Mouse (Mus musculus): ENCODE measurements around the gene Slc25a35. TPM values are rescaled to one million over a fixed set of nuclear protein-coding genes. Genes with fewer than 3 reads are reported as not detected.

Gene Slc25a35
- total and polyA plus RNA-seq, 3 experiments: 0.83 to 1.6 TPM; not detected in 1

DNA sequence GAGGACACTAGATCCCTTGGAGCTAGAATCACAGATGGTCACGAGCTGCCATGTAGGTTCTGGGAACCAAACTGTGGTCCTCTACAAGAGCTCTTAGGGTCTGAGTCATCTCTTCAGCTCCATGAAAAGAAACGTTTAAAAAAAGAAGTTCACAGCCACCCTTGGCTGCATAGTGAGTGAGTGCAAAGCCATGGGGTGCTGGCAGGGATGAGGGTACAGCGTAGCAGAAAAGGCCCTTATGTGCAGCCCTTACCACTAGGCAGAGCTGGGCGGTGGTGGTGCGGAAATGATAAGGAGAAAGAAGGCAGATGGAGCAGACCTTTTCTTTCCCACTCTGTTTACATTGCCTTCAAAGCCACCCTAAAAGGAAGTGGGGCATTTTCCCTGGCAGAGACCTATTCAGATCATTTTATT, 11.4 kb downstream of the Slc25a35 start:
- DNase-seq (ENCODE audit: extremely low read depth): no peak
- Histone ChIP-seq H3K27ac (ENCODE audit: insufficient read depth, low read depth) (no peak overlapping the region), H3K9me3 (replicated peaks; ENCODE audit: low read length) (no peaks in the 10 kb centered on the region), H3K4me2 (ENCODE audit: insufficient read depth, low read depth, poor library complexity, severe bottlenecking) (no peak overlapping the region), H3K27me3 (replicated peaks) (peaks cover 7% of the 10 kb centered on the region), H3K4me3 (replicated peaks in 1 of 3; ENCODE audit: low read depth in 2 of 3, low read length in 2 of 3, poor library complexity in 1 of 3) (no peak overlapping the region), H3K9ac (ENCODE audit: insufficient read depth, low read depth) (no peak overlapping the region), H3K4me1 (ENCODE audit: control insufficient read depth in 1 of 2, insufficient read depth in 2 of 2) (peaks cover 0 to 11% of the 10 kb centered on the region in 2 experiments; a peak in 2 of 4 replicates), H3K79me2 (replicated peaks; ENCODE audit: control insufficient read depth, extremely low read depth, insufficient read depth, poor library complexity, severe bottlenecking) (no peaks in the 10 kb centered on the region), H3K36me3 (replicated peaks in 1 of 2; ENCODE audit: control insufficient read depth in 1 of 2, insufficient read depth in 1 of 2, low read length in 1 of 2) (no peaks in the 10 kb centered on the region)
- dilution Hi-C loops (cut with MboI; ENCODE audit: extremely low pct_ligation_motif_present, extremely low pct_unique_long_range_greater_than_20kb, low sequenced_read_pairs) (no loop called here), in situ Hi-C loops (cut with MboI; ENCODE audit: low pct_ligation_motif_present, low pct_unique_long_range_greater_than_20kb, low sequenced_read_pairs) (no loop called here)
- no peak for TF ChIP-seq MAX (IDR thresholded peaks at IDR 0.05; ENCODE audit: low read length)
- TF ChIP-seq PAX5 (IDR thresholded peaks at IDR 0.05; ENCODE audit: low read length): no peak
- TF ChIP-seq JUND (conservative IDR thresholded peaks at IDR 0.05; ENCODE audit: low read depth, low read length): no peak
- no peak for TF ChIP-seq E2F4 (IDR thresholded peaks at IDR 0.05; ENCODE audit: insufficient replicate concordance, low read depth, low read length)
- no peak for TF ChIP-seq ZKSCAN1 (IDR thresholded peaks at IDR 0.05; ENCODE audit: borderline replicate concordance, low read depth, low read length)
- no peak for TF ChIP-seq HCFC1 (IDR thresholded peaks at IDR 0.05; ENCODE audit: low read depth, low read length)

- H3K4me1 ChIP-seq (ENCODE audit: control insufficient read depth in 1 of 2, insufficient read depth in 2 of 2): peaks cover 0 to 7% of the 10 kb centered on the region in 2 experiments; a peak in 2 of 4 replicates
- no peak overlapping the region for H3K4me3 ChIP-seq (replicated peaks in 1 of 3; ENCODE audit: low read depth in 2 of 3, low read length in 2 of 3, poor library complexity in 1 of 3)
- H3K9ac ChIP-seq (ENCODE audit: insufficient read depth, low read depth): no peak overlapping the region
- in situ Hi-C loops (cut with MboI; ENCODE audit: low pct_ligation_motif_present, low pct_unique_long_range_greater_than_20kb, low sequenced_read_pairs) (no loop called here), dilution Hi-C loops (cut with MboI; ENCODE audit: extremely low pct_ligation_motif_present, extremely low pct_unique_long_range_greater_than_20kb, low sequenced_read_pairs) (no loop called here)
- H3K27me3 ChIP-seq (replicated peaks): no peaks in the 10 kb centered on the region
- H3K27ac ChIP-seq (ENCODE audit: insufficient read depth, low read depth): no peak overlapping the region
- no peak for DNase-seq (ENCODE audit: extremely low read depth)
- H3K36me3 ChIP-seq (replicated peaks in 1 of 2; ENCODE audit: control insufficient read depth in 1 of 2, insufficient read depth in 1 of 2, low read length in 1 of 2): peaks cover 5 to 13% of the 10 kb centered on the region in 2 experiments
- H3K9me3 ChIP-seq (replicated peaks; ENCODE audit: low read length): no peaks in the 10 kb centered on the region
- H3K4me2 ChIP-seq (ENCODE audit: insufficient read depth, low read depth, poor library complexity, severe bottlenecking): no peak overlapping the region
- no peak for TF ChIP-seq POLR2A (IDR thresholded peaks at IDR 0.05; ENCODE audit: low read depth, low read length)
- TF ChIP-seq GABPA (IDR thresholded peaks at IDR 0.05; ENCODE audit: insufficient replicate concordance, low read depth, low read length): no peak
- no peak for TF ChIP-seq MAZ (IDR thresholded peaks at IDR 0.05; ENCODE audit: low read depth, low read length)
- TF ChIP-seq RCOR1 (conservative IDR thresholded peaks at IDR 0.05; ENCODE audit: low read depth, low read length): no peak
- no peak for TF ChIP-seq BHLHE40 (IDR thresholded peaks at IDR 0.05; ENCODE audit: low read depth, low read length)
- TF ChIP-seq TBP (conservative IDR thresholded peaks at IDR 0.05; ENCODE audit: low read depth, low read length): no peak
- TF ChIP-seq HCFC1 (IDR thresholded peaks at IDR 0.05; ENCODE audit: low read depth, low read length): no peak
- TF ChIP-seq PAX5 (IDR thresholded peaks at IDR 0.05; ENCODE audit: low read length): no peak
- H3K79me2 ChIP-seq (replicated peaks; ENCODE audit: control insufficient read depth, extremely low read depth, insufficient read depth, poor library complexity, severe bottlenecking): no peaks in the 10 kb centered on the region
Observed at GRCm38 (mm10) chr11:68980919-68981318, 13.0 kb downstream of the Slc25a35 start.

DNA sequence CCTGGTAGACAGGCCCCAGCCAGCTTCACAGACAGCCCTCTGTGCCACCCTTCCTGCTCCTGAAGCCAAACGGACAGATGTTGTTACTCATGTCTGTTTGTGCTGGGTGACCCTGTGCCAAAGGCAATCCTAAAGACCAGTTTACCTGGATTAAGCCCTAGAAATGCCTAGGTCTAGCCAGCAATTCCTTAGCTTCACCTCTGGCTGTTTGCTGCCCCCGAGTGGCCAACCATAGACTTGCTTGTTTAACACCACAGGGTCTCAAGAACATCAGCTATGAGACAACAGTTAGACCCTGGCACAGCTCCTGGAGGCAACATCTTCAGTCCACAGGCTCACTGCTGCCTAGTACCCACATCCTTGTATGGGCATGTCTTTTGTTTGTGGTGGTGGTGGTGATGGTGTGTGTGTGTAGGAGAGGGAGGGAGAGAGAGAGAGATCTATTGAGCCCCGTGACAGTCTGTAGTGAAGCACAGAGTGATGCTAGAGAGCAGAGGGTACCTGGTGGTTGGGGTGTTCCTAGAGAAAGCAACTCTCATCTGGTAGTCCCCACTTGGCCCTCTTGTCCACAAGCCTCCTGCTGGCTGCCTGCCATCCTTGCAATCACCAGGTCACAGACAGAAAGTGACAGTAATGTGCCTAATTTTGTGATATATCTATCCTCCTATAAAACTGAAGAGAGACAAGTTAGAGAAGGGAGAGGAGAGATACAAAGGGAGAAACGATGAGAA, 14.9 kb downstream of the Slc25a35 start:
- no peaks in the 10 kb centered on the region for H3K79me2 ChIP-seq (replicated peaks; ENCODE audit: control insufficient read depth, extremely low read depth, insufficient read depth, poor library complexity, severe bottlenecking)
- H3K36me3 ChIP-seq (replicated peaks in 1 of 2; ENCODE audit: control insufficient read depth in 1 of 2, insufficient read depth in 1 of 2, low read length in 1 of 2): peaks cover 19 to 30% of the 10 kb centered on the region in 2 experiments
- no peak overlapping the region for H3K27ac ChIP-seq (ENCODE audit: insufficient read depth, low read depth)
- peaks cover 0 to 7% of the 10 kb centered on the region in 2 experiments; a peak in 2 of 4 replicates for H3K4me1 ChIP-seq (ENCODE audit: control insufficient read depth in 1 of 2, insufficient read depth in 2 of 2)
- no peak overlapping the region for H3K9ac ChIP-seq (ENCODE audit: insufficient read depth, low read depth)
- dilution Hi-C loops (cut with MboI; ENCODE audit: extremely low pct_ligation_motif_present, extremely low pct_unique_long_range_greater_than_20kb, low sequenced_read_pairs) (no loop called here), in situ Hi-C loops (cut with MboI; ENCODE audit: low pct_ligation_motif_present, low pct_unique_long_range_greater_than_20kb, low sequenced_read_pairs) (no loop called here)
- H3K27me3 ChIP-seq (replicated peaks): no peaks in the 10 kb centered on the region
- peak; percentile 76 for DNase-seq (ENCODE audit: extremely low read depth)
- H3K4me3 ChIP-seq (replicated peaks in 1 of 3; ENCODE audit: low read depth in 2 of 3, low read length in 2 of 3, poor library complexity in 1 of 3): no peak overlapping the region
- TF ChIP-seq CTCF (conservative IDR thresholded peaks at IDR 0.05 in 1 of 2, IDR thresholded peaks at IDR 0.05 in 1 of 2; ENCODE audit: low read depth in 2 of 2, low read length in 2 of 2): peak; percentile 54 to 97; a peak in 3 of 4 replicates
- 0 out of 2 replicates have a peak, but pooled peaks have one; percentile 15 for TF ChIP-seq TCF12 (IDR thresholded peaks at IDR 0.05; ENCODE audit: low read depth, low read length)
- TF ChIP-seq SMC3 (IDR thresholded peaks at IDR 0.05; ENCODE audit: low read depth, low read length): peak; percentile 89
- 0 out of 2 replicates have a peak, but pooled peaks have one; percentile 11 for TF ChIP-seq POLR2A (IDR thresholded peaks at IDR 0.05; ENCODE audit: low read depth, low read length)
- no peak for TF ChIP-seq ELF1 (IDR thresholded peaks at IDR 0.05; ENCODE audit: low read depth, low read length)
- TF ChIP-seq RCOR1 (conservative IDR thresholded peaks at IDR 0.05; ENCODE audit: low read depth, low read length): no peak
- TF ChIP-seq SIN3A (IDR thresholded peaks at IDR 0.05; ENCODE audit: low read length): no peak
- TF ChIP-seq RAD21 (IDR thresholded peaks at IDR 0.05; ENCODE audit: low read depth, low read length): peak; percentile 96
- H3K9me3 ChIP-seq (replicated peaks; ENCODE audit: low read length): no peaks in the 10 kb centered on the region
- no peak overlapping the region for H3K4me2 ChIP-seq (ENCODE audit: insufficient read depth, low read depth, poor library complexity, severe bottlenecking)
